Mouse (Mus musculus) cerebellum, adult 2 months (tissue): Measurements from ENCODE around the gene Ptpn14.

ENCODE experiments used
- CTCF ChIP-seq: fragments of 200-500 bp; IDR thresholded peaks from 2 replicates; pipeline ENCODE4 v1.5.1; 2011; ENCODE audit warnings: low read depth, mild to moderate bottlenecking, control low read depth, low read length, moderate library complexity, borderline replicate concordance; ENCODE audit not compliant: insufficient read depth
- POLR2A ChIP-seq: fragments of 200-500 bp; IDR thresholded peaks from 2 replicates; pipeline ENCODE4 v1.6.1; 2011; ENCODE audit warnings: low read length, control low read depth, borderline replicate concordance; ENCODE audit not compliant: insufficient read depth

- TF ChIP-seq POLR2A (no peak), CTCF (no peak)
These were observed 191.7 kb downstream of the Ptpn14 start for GRCm38 (mm10) chr1:189919756-189920155.
